Mouse (Mus musculus): ENCODE measurements around the gene Fbxo34. TPM values are rescaled to one million over a fixed set of nuclear protein-coding genes. Genes with fewer than 3 reads are reported as not detected.
"Not testable (repeated sequence)": the region's sequence is repeated elsewhere in the genome, so short reads cannot be mapped to it uniquely, and the experiment has no call there.

Fbxo34 gene
- 24.8 and 27.2 TPM in 2 replicates for polyA plus RNA-seq (2014; fragmentation: Nextera tagmentation; extraction: Ambion mirVana)

- H3K4me3 ChIP-seq (ENCODE audit: low read depth, low read length); H3K4me2 ChIP-seq; ATAC-seq (replicated peaks; ENCODE audit: insufficient number of reproducible peaks, low FRiP score, low TSS enrichment); H3K27me3 ChIP-seq (ENCODE audit: control insufficient read depth, insufficient read depth, low read length); H3K9ac ChIP-seq (ENCODE audit: low read depth, low read length); H3K36me3 ChIP-seq (ENCODE audit: control insufficient read depth, insufficient read depth, low read length); H3K9me3 ChIP-seq (replicated peaks; ENCODE audit: control insufficient read depth, low read length); H3K4me1 ChIP-seq (ENCODE audit: control insufficient read depth, insufficient read depth, low read length); H3K27ac ChIP-seq (ENCODE audit: low read depth, low read length): not testable (repeated sequence)
- 73% methylated on average over 2 of the region's 5 CpGs for WGBS (ENCODE audit: insufficient replicate concordance)
These were observed at the start of gene Fbxo34 for GRCm38 (mm10) chr14:47450121-47450520. Gene Fbxo34, plus strand, starts transcription at chr14:47450421.

DNA sequence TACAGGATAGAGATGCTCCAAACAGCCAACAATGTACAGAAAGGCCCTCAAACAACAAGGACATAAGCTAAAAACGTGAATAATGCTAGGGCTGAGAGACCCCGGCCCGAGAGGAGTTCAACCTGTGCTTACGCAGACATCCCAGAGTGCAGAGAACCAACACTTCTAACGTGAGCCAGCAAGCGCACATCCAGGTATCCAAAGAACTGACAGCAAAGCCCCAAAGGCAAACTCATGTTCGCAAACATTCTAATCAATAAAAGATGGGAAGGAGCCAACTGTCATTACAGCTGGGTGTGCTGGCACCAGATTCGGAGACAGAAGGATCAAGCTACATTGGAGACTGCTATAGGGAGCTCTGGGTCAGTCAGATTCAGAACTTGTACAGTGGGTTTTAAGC is 47.5 kb upstream of the Fbxo34 start:
- H3K4me2 ChIP-seq = no peak overlapping the region
- ATAC-seq (replicated peaks; ENCODE audit: insufficient number of reproducible peaks, low FRiP score, low TSS enrichment) = no peak
- no peaks in the 10 kb centered on the region for H3K27me3 ChIP-seq (ENCODE audit: control insufficient read depth, insufficient read depth, low read length)
- whole genome bisulfite sequencing (ENCODE audit: insufficient replicate concordance) = 91% methylated on average over 8 of the region's 8 CpGs
- H3K9me3 ChIP-seq (replicated peaks; ENCODE audit: control insufficient read depth, low read length) = no peaks in the 10 kb centered on the region
- H3K27ac ChIP-seq (ENCODE audit: low read depth, low read length) = no peak overlapping the region
- H3K4me1 ChIP-seq (ENCODE audit: control insufficient read depth, insufficient read depth, low read length) = no peaks in the 10 kb centered on the region
- H3K4me3 ChIP-seq (ENCODE audit: low read depth, low read length) = no peak overlapping the region
- H3K36me3 ChIP-seq (ENCODE audit: control insufficient read depth, insufficient read depth, low read length) = peaks cover 47% of the 10 kb centered on the region
- H3K9ac ChIP-seq (ENCODE audit: low read depth, low read length) = no peak overlapping the region

DNA sequence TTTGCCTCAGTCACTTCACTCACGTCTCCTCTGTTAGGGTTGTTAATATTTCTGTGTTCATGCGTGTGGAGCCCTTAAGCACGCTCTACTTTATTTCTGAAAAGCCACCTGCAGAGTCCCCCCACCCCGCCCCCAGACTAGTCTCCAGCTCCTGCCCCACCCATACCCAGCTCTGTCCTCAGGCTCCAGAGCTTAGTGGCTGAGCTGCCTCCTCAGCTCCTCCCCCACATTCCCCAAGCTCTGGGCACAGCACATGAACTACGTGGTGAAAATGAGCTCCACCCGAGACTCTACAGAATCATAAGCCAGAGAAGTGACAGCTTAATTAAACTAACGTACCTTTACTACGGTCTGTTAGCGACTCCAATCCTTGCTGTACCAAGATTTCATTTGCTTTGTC is 44.2 kb upstream of the Fbxo34 start:
- Histone ChIP-seq H3K4me1 (ENCODE audit: control insufficient read depth, insufficient read depth, low read length) (no peaks in the 10 kb centered on the region), H3K36me3 (ENCODE audit: control insufficient read depth, insufficient read depth, low read length) (peaks cover 54% of the 10 kb centered on the region), H3K4me3 (ENCODE audit: low read depth, low read length) (no peak overlapping the region), H3K9ac (ENCODE audit: low read depth, low read length) (no peak overlapping the region), H3K4me2 (no peak overlapping the region), H3K9me3 (replicated peaks; ENCODE audit: control insufficient read depth, low read length) (no peaks in the 10 kb centered on the region), H3K27me3 (ENCODE audit: control insufficient read depth, insufficient read depth, low read length) (no peaks in the 10 kb centered on the region), H3K27ac (ENCODE audit: low read depth, low read length) (no peak overlapping the region)
- no peak for ATAC-seq (replicated peaks; ENCODE audit: insufficient number of reproducible peaks, low FRiP score, low TSS enrichment)
- WGBS (ENCODE audit: insufficient replicate concordance) = 87% methylated on average over 9 of the region's 9 CpGs

- ATAC-seq (replicated peaks; ENCODE audit: insufficient number of reproducible peaks, low FRiP score, low TSS enrichment) = no peak
- Histone ChIP-seq H3K4me1 (ENCODE audit: control insufficient read depth, insufficient read depth, low read length) (peaks cover 10% of the 10 kb centered on the region), H3K9me3 (replicated peaks; ENCODE audit: control insufficient read depth, low read length) (no peaks in the 10 kb centered on the region), H3K36me3 (ENCODE audit: control insufficient read depth, insufficient read depth, low read length) (peaks cover 9% of the 10 kb centered on the region), H3K4me2 (peak overlapping the region; percentile 78), H3K27ac (ENCODE audit: low read depth, low read length) (no peak overlapping the region), H3K27me3 (ENCODE audit: control insufficient read depth, insufficient read depth, low read length) (no peaks in the 10 kb centered on the region), H3K9ac (ENCODE audit: low read depth, low read length) (peak overlapping the region; percentile 77), H3K4me3 (ENCODE audit: low read depth, low read length) (peak overlapping the region; percentile 78)
- WGBS (ENCODE audit: insufficient replicate concordance) = 42% methylated on average over 3 of the region's 3 CpGs
These were observed 32.9 kb upstream of the Fbxo34 start for GRCm38 (mm10) chr14:47417346-47417745.

DNA sequence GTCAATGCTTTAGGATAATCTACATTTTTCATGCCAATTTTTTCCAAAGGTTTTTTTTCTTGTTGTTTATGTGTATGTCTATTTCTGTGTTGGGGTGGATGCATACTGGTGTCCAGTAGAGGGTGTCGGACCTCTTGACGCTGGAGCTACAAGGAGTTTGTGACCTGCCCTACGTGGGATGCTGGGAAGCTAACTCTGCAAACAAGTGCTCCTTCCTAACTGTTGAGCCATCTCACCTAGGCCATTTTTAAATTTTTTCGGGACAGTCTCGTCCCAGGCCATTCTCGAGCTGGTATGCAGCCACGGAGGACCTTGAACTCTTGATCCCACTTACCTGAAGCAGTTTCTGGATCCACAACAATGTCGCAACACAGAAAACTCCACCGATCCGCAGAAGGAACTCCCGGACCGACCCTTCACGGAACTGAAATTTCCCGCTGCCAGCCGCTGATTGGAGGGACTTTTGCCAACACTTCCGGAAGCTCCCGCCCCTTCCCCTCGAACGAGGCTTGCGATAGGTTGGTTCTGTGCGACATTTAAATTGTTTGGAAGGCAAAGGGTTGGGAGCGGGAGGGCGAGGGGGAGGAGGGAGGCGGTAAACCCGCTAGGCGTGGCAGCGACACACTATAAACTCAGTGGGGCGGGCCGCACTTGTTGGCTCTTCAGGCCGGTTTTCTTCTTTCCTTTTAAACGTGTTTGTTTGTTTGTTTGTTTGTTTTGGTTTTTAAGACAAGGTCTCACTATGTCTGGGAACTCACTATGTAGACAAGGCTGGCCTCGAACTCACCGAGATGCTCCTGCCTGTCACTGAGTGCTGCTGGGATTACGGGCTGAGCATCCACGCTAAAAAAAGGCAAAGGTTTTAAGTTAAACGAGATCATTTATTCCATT is 32.2 kb upstream of the Fbxo34 start, which contains the start of gene Dlgap5:
TSS of gene Dlgap5 (minus strand) at position 633 of the 891 bp plus-strand sequence.
- Histone ChIP-seq H3K27me3 (ENCODE audit: control insufficient read depth, insufficient read depth, low read length) (no peaks in the 10 kb centered on the region), H3K9me3 (replicated peaks; ENCODE audit: control insufficient read depth, low read length) (no peaks in the 10 kb centered on the region), H3K4me1 (ENCODE audit: control insufficient read depth, insufficient read depth, low read length) (peaks cover 10% of the 10 kb centered on the region), H3K4me2 (peak within 1 kb of the TSS; percentile 78), H3K4me3 (ENCODE audit: low read depth, low read length) (peak within 1 kb of the TSS; percentile 78), H3K9ac (ENCODE audit: low read depth, low read length) (peak within 1 kb of the TSS; percentile 77), H3K27ac (ENCODE audit: low read depth, low read length) (no peak within 1 kb of the TSS), H3K36me3 (ENCODE audit: control insufficient read depth, insufficient read depth, low read length) (peaks cover 5% of the 10 kb centered on the region; the same call in 1 of the 2 replicates)
- ATAC-seq (replicated peaks; ENCODE audit: insufficient number of reproducible peaks, low FRiP score, low TSS enrichment) = peak; percentile 92
- 2% methylated on average over 35 of the region's 36 CpGs for WGBS (ENCODE audit: insufficient replicate concordance)

GRCm38 (mm10) chr14:47418666-47418991 is 31.6 kb upstream of the Fbxo34 start:
- Histone ChIP-seq H3K27ac (ENCODE audit: low read depth, low read length) (no peak overlapping the region), H3K36me3 (ENCODE audit: control insufficient read depth, insufficient read depth, low read length) (peaks cover 3% of the 10 kb centered on the region; the same call in 1 of the 2 replicates), H3K27me3 (ENCODE audit: control insufficient read depth, insufficient read depth, low read length) (no peaks in the 10 kb centered on the region), H3K9me3 (replicated peaks; ENCODE audit: control insufficient read depth, low read length) (no peaks in the 10 kb centered on the region), H3K4me3 (ENCODE audit: low read depth, low read length) (peak overlapping the region; percentile 78), H3K4me2 (peak overlapping the region; percentile 78), H3K9ac (ENCODE audit: low read depth, low read length) (peak overlapping the region; percentile 60), H3K4me1 (ENCODE audit: control insufficient read depth, insufficient read depth, low read length) (peaks cover 10% of the 10 kb centered on the region)
- ATAC-seq (replicated peaks; ENCODE audit: insufficient number of reproducible peaks, low FRiP score, low TSS enrichment) = no peak
- WGBS (ENCODE audit: insufficient replicate concordance) = 41% methylated on average over 5 of the region's 5 CpGs

DNA sequence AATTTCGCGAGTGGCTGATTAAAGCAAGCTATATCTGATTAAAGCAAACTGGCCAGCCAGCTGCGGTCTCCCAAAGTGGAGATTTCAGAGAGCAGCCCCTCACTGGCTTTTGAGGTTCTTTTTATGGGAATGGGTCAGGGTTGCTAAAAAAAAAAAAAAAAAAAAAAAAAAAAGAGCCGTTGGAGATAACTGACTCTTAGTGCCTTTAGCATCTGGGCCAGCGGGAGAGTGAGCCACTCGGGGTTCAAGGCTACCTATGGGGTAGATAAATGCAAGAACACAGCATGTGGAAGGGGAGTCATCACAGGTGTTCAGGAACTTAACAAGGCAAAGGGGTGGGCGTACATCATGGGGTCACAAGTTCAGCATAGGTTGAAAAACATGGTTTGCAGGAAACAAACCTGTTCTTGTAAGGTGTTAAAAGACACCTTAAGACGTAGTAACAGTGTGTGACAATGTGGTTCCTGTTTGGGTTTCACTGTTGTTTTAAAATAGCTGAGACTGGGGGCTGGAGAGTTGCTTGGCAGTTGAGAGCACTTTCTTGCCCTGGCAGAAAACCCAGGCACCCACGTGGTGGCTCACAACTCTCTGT is 31.1 kb upstream of the Fbxo34 start:
- no peak overlapping the region for H3K27ac ChIP-seq (ENCODE audit: low read depth, low read length)
- no peaks in the 10 kb centered on the region for H3K9me3 ChIP-seq (replicated peaks; ENCODE audit: control insufficient read depth, low read length)
- peaks cover 2% of the 10 kb centered on the region; the same call in 1 of the 2 replicates for H3K36me3 ChIP-seq (ENCODE audit: control insufficient read depth, insufficient read depth, low read length)
- H3K27me3 ChIP-seq (ENCODE audit: control insufficient read depth, insufficient read depth, low read length) = no peaks in the 10 kb centered on the region
- H3K9ac ChIP-seq (ENCODE audit: low read depth, low read length) = no peak overlapping the region
- whole genome bisulfite sequencing (ENCODE audit: insufficient replicate concordance) = 81% methylated on average over 9 of the region's 9 CpGs
- no peak overlapping the region; the same call in 1 of the 2 replicates for H3K4me2 ChIP-seq
- peaks cover 10% of the 10 kb centered on the region for H3K4me1 ChIP-seq (ENCODE audit: control insufficient read depth, insufficient read depth, low read length)
- no peak overlapping the region for H3K4me3 ChIP-seq (ENCODE audit: low read depth, low read length)
- no peak for ATAC-seq (replicated peaks; ENCODE audit: insufficient number of reproducible peaks, low FRiP score, low TSS enrichment)

- H3K4me3 ChIP-seq (ENCODE audit: low read depth, low read length) = no peak overlapping the region
- H3K36me3 ChIP-seq (ENCODE audit: control insufficient read depth, insufficient read depth, low read length) = peaks cover 2% of the 10 kb centered on the region; the same call in 1 of the 2 replicates
- H3K9me3 ChIP-seq (replicated peaks; ENCODE audit: control insufficient read depth, low read length) = no peaks in the 10 kb centered on the region
- no peak overlapping the region for H3K9ac ChIP-seq (ENCODE audit: low read depth, low read length)
- no peak overlapping the region for H3K27ac ChIP-seq (ENCODE audit: low read depth, low read length)
- H3K4me1 ChIP-seq (ENCODE audit: control insufficient read depth, insufficient read depth, low read length) = peaks cover 10% of the 10 kb centered on the region
- no peaks in the 10 kb centered on the region for H3K27me3 ChIP-seq (ENCODE audit: control insufficient read depth, insufficient read depth, low read length)
- H3K4me2 ChIP-seq = no peak overlapping the region
- no peak for ATAC-seq (replicated peaks; ENCODE audit: insufficient number of reproducible peaks, low FRiP score, low TSS enrichment)
- 86% methylated on average over 24 of the region's 24 CpGs for WGBS (ENCODE audit: insufficient replicate concordance)
These were observed 30.4 kb upstream of the Fbxo34 start for GRCm38 (mm10) chr14:47419723-47420276.
